Mouse (Mus musculus) stomach, postnatal 0 days (tissue): ENCODE results near the gene Zfp831.

ENCODE experiments used
- CTCF ChIP-seq: IDR thresholded peaks from 2 replicates; pipeline ENCODE4 v1.5.1; 2016; ENCODE audit warnings: antibody characterized with exemption, low read depth, mild to moderate bottlenecking, moderate library complexity
- EP300 ChIP-seq: optimal IDR thresholded peaks from 2 replicates; pipeline ENCODE3; 2016; ENCODE audit warnings: antibody characterized with exemption

DNA sequence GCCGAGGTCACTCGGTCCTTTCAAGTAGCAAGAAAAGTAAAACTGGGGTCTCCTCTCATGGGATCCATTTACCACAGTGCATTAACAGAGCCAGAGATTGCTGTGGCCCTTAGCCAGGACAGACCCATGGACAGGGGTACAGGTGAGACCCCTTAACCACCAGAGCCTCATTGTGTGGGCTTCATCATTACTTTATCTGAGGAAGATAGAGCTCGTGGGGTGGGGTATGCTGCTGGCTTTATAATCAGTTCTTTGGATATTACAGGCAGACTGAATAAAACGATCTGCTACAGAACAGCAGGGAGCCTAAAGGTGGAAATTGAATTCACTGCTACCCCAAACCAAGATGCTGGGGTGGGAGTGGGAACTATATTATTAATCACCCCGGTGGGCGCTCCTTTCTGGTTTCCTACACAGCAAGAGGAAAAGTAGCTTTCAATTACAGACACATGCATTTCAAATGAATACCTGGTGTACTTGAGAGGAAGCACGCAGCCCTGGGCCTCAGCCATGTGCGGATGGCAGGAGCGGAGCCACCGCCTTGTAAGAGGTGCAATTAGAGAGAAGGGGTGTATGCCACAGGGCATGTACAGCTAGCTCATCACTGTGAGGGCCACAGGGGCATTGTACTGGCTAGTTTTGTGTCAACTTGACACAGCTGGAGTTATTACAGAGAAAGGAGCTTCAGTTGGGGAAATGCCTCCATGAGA lies 83.9 kb downstream of the Zfp831 start:
- TF ChIP-seq EP300 (no peak), CTCF (no peak)
